Mouse (Mus musculus) heart, adult 2 months (tissue): Measurements from ENCODE around the gene Arsk. TPM values are rescaled to one million over a fixed set of nuclear protein-coding genes. Genes with fewer than 3 reads are reported as not detected.

Experiments
- DNase-seq, 2 experiments: peaks; one replicate each; pipeline ENCODE4 v3.0.0; 2021
- H3K27ac ChIP-seq: fragments of 200-600 bp; 2 replicates; pipeline ENCODE4 v1.8.1; 2022
- H3K27me3 ChIP-seq: fragments of 200-500 bp; 2 replicates; pipeline ENCODE4 v1.6.1; 2012; ENCODE audit warnings: mild to moderate bottlenecking, low read length, inconsistent platforms, mixed read lengths; ENCODE audit not compliant: control insufficient read depth, insufficient read depth
- H3K36me3 ChIP-seq: fragments of 200-500 bp; 2 replicates; pipeline ENCODE4 v1.6.1; 2012; ENCODE audit warnings: low read length, inconsistent platforms; ENCODE audit not compliant: control insufficient read depth, insufficient read depth
- H3K4me1 ChIP-seq: fragments of 200-500 bp; 2 replicates; pipeline ENCODE4 v1.6.1; 2011; ENCODE audit warnings: low read length; ENCODE audit not compliant: control insufficient read depth, insufficient read depth
- H3K4me3 ChIP-seq: fragments of 200-600 bp; 2 replicates; pipeline ENCODE4 v1.8.1; 2022
- H3K79me2 ChIP-seq: fragments of 200-500 bp; replicated peaks from 2 replicates; pipeline ENCODE4 v1.6.1; 2012; ENCODE audit warnings: mild to moderate bottlenecking, inconsistent platforms, low read length, moderate library complexity, mixed read lengths; ENCODE audit not compliant: control insufficient read depth, insufficient read depth
- H3K9ac ChIP-seq: fragments of 200-500 bp; 2 replicates; pipeline ENCODE4 v1.6.1; 2012; ENCODE audit warnings: low read depth, mild to moderate bottlenecking, control low read depth, inconsistent platforms, low read length, mixed read lengths
- CTCF ChIP-seq: fragments of 200-600 bp; IDR thresholded peaks from 2 replicates; pipeline ENCODE4 v1.8.1; 2022; ENCODE audit warnings: antibody characterized with exemption, mild to moderate bottlenecking, moderate library complexity
- EP300 ChIP-seq: fragments of 200-500 bp; IDR thresholded peaks from 2 replicates; pipeline ENCODE4 v1.6.1; 2011; ENCODE audit warnings: low read depth, low read length, control low read depth; ENCODE audit not compliant: insufficient read depth
- POLR2A ChIP-seq: fragments of 200-500 bp; IDR thresholded peaks from 2 replicates; pipeline ENCODE4 v1.6.1; 2011; ENCODE audit warnings: mild to moderate bottlenecking, low read depth, low read length, control low read depth; ENCODE audit not compliant: insufficient read depth
- WGBS: fragments of 180-500 bp; shearing (Covaris S2); methylation state at CpG from one replicate; pipeline ENCODE4 v1.1.7; 2018; 5-methylcytosine and 5-hydroxymethylcytosine counted together
- intact Hi-C: fragments of 180-260 bp; cut with DNase I; formaldehyde crosslinking; loops from one replicate; pipeline ENCODE4 v1.15.1; 2025
- polyA plus RNA-seq: library from polyadenylated mRNA; depleted of rRNA; stranded (reverse); fragments of >200 nt; gene quantifications from 2 replicates; pipeline ENCODE4 v1.2.3, GENCODE M21; 2012; rRNA removed
- total RNA-seq, 2 experiments: library from RNA; stranded (reverse); gene quantifications; 2 replicates each; pipeline ENCODE4 v1.2.3; 2021

The Arsk gene
- total and polyA plus RNA-seq, 3 experiments, result 2.4 to 4.0 (median 3.5) TPM

DNA sequence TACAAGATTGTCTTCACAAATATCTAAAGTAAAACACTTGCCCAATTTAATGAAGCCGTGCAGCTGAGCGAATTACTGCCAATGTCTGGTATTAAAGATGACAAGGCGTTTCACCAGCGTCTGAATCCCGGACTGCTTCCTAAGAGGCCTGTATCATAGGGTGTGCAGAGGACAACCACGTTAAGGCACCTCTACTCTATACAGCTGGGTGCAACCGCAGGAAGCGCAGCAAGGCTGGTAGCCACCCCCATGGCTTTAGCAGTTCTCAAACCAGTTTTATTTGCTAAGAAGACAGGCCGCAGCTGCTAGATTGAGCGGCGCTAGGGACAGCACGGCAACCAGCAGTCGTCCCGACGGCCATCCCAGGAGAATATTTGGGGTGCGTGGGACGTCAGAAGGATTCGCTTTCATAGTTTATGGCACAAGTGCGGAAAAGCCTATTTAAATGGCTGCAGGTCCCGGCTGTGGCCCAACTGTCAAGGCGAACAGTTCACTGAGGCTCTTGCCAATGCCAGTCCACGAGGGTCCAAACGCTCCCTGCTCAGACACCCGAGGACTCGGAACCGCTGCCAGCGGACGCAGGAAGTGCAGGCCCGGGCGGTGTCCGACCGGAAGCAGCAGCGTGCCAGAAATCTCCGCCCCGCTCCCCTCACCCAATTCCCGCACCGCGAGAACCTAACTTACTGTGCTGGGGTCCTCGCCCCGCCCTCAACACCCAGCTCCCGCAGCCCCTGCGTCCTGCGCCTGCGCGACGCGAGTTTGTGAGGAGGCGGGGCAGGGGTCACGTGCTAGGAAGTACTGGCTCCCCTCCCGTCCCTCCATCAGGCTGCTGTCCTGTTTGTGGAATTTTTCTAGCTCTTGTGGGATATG lies 80.3 kb downstream of the Arsk start, which contains the start of gene Rfesd:
Gene Rfesd, minus strand, starts transcription at position 746 of the 870 bp plus-strand sequence.
- WGBS, result 1% methylated on average over 50 of the region's 50 CpGs
- H3K36me3 ChIP-seq, result peaks cover 3% of the 10 kb centered on the region; the same call in 1 of the 2 replicates
- peak within 1 kb of the TSS; percentile 97 for H3K27ac ChIP-seq
- H3K4me1 ChIP-seq, result peaks cover 1% of the 10 kb centered on the region
- no peaks in the 10 kb centered on the region for H3K27me3 ChIP-seq
- H3K9ac ChIP-seq, result peak within 1 kb of the TSS; percentile 87
- peak; percentile 98 to 99 for DNase-seq
- intact Hi-C loops, result loop anchor here (1.0 to 2.0 kb wide), 2 partner anchors 75 to 81 kb away; partner anchors contain the start of genes Arsk, Rhobtb3 and Ttc37
- H3K4me3 ChIP-seq, result peak within 1 kb of the TSS; percentile 91
- no peaks in the 10 kb centered on the region for H3K79me2 ChIP-seq
- TF ChIP-seq POLR2A, result peak; percentile 95
- no peak for TF ChIP-seq CTCF
- peak; percentile 42; the same call in 1 of the 2 replicates for TF ChIP-seq EP300

- 54% methylated on average over 4 of the region's 4 CpGs for WGBS
- DNase-seq, result no peak
Measured at GRCm38 (mm10) chr13:76017465-76017864, 81.0 kb downstream of the Arsk start.

GRCm38 (mm10) chr13:76014511-76014910 lies 83.9 kb downstream of the Arsk start:
- no peak overlapping the region for H3K27ac ChIP-seq
- H3K79me2 ChIP-seq, result no peaks in the 10 kb centered on the region; the same call in 1 of the 2 replicates
- DNase-seq, result no peak
- no peak overlapping the region for H3K9ac ChIP-seq
- intact Hi-C loops, result no loop called here
- H3K4me3 ChIP-seq, result no peak overlapping the region
- TF ChIP-seq CTCF (no peak), POLR2A (no peak), EP300 (no peak)
- H3K4me1 ChIP-seq, result peaks cover 1% of the 10 kb centered on the region
- peaks cover 3% of the 10 kb centered on the region; the same call in 1 of the 2 replicates for H3K36me3 ChIP-seq
- H3K27me3 ChIP-seq, result no peaks in the 10 kb centered on the region
- WGBS, result 51% methylated on average over 2 of the region's 2 CpGs

More at GRCm38 (mm10) chr13:76017465-76017864, 81.0 kb downstream of the Arsk start:
- H3K27me3 ChIP-seq, result no peaks in the 10 kb centered on the region
- TF ChIP-seq POLR2A, result no peak
- no peak for TF ChIP-seq CTCF
- TF ChIP-seq EP300, result no peak
- peaks cover 3% of the 10 kb centered on the region; the same call in 1 of the 2 replicates for H3K36me3 ChIP-seq
- no peaks in the 10 kb centered on the region; the same call in 1 of the 2 replicates for H3K79me2 ChIP-seq
- H3K27ac ChIP-seq, result peak overlapping the region; percentile 97
- intact Hi-C loops, result no loop called here
- peak overlapping the region; percentile 91 for H3K4me3 ChIP-seq
- H3K9ac ChIP-seq, result peak overlapping the region; percentile 35
- peaks cover 1% of the 10 kb centered on the region for H3K4me1 ChIP-seq

Other genes starting within 250 kb of the Arsk start
- gene Rhobtb3, start 154.7 kb downstream of the Arsk start, total RNA-seq, result 10 to 100 TPM; 11.3 to 12.6 TPM
- gene Rhobtb3, start 154.7 kb downstream of the Arsk start, polyA plus RNA-seq, result 7.6 and 16.0 TPM in 2 replicates
- gene Spata9, start 131.5 kb downstream of the Arsk start, total RNA-seq, result not detected
- not detected in 2 replicates for gene Spata9, start 131.5 kb downstream of the Arsk start, polyA plus RNA-seq
- gene Rfesd, start 79.9 kb downstream of the Arsk start, total RNA-seq, result 10 to 100 TPM; 10.9 to 14.9 TPM
- 4.4 and 8.4 TPM in 2 replicates for gene Rfesd, start 79.9 kb downstream of the Arsk start, polyA plus RNA-seq
- not detected for gene Gpr150, start 41.7 kb downstream of the Arsk start, total RNA-seq
- not detected in 2 replicates for gene Gpr150, start 41.7 kb downstream of the Arsk start, polyA plus RNA-seq
- 10 to 100 TPM; 10.3 to 11.1 TPM for gene Ttc37, start 74 bp upstream of the Arsk start, total RNA-seq
- gene Ttc37, start 74 bp upstream of the Arsk start, polyA plus RNA-seq, result 5.0 and 9.6 TPM in 2 replicates
- not detected for gene Fam81b, start 206.4 kb upstream of the Arsk start, total RNA-seq
- 0.18 TPM in 1 of 2 replicates, not detected in the other for gene Fam81b, start 206.4 kb upstream of the Arsk start, polyA plus RNA-seq